Mouse (Mus musculus): ENCODE data around the gene Lmtk3. TPM values are rescaled to one million over a fixed set of nuclear protein-coding genes. Genes with fewer than 3 reads are reported as not detected.

Gene Lmtk3
- polyA plus RNA-seq, 1 experiment, result 1.9 TPM

GRCm38 (mm10) chr7:45805941-45806340 is 22.4 kb downstream of the Lmtk3 start:
- no peak overlapping the region for H3K4me3 ChIP-seq (ENCODE audit: low read depth, low read length)
- 58% methylated on average over 5 of the region's 5 CpGs for WGBS
- no peaks in the 10 kb centered on the region for H3K27me3 ChIP-seq (ENCODE audit: control insufficient read depth, insufficient read depth, low read length)
- no peak overlapping the region for H3K27ac ChIP-seq (ENCODE audit: insufficient read depth, low read depth, low read length)
- 0 out of 2 replicates have a peak, but pooled peaks cover under 1% of the 10 kb centered on the region for H3K4me1 ChIP-seq (ENCODE audit: control insufficient read depth, insufficient read depth, insufficient read length, low read length)
- H3K36me3 ChIP-seq (ENCODE audit: control insufficient read depth, insufficient read depth, low read length), result peaks cover 44% of the 10 kb centered on the region
- no peak for TF ChIP-seq POLR2A (IDR thresholded peaks at IDR 0.05; ENCODE audit: low read depth, low read length)
- no peak for TF ChIP-seq CTCF (IDR thresholded peaks at IDR 0.05; ENCODE audit: extremely low read depth, insufficient read length, insufficient replicate concordance, low read depth, low read length)

DNA sequence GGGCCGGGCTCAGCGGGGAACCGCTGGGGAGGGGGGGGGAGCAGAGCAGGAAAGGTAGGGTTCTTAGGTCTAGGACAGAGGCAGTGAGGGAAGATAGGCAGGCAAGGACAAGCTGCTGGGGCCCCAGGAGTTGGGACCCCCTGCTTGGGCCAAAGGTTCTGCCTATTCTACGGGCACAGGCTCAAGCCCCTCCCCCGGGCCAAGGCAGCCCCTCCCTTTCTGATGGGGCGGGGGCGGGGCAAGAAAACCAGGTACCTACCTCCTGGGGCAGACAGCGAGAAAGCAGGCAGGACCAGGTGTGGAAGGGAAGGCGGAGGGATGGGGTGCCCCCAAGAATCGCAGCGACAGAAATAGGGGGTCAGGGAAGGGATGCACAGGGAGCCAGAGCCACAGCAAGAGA is 24.9 kb downstream of the Lmtk3 start:
- Histone ChIP-seq H3K27me3 (ENCODE audit: control insufficient read depth, insufficient read depth, low read length) (no peaks in the 10 kb centered on the region), H3K36me3 (ENCODE audit: control insufficient read depth, insufficient read depth, low read length) (peaks cover 62% of the 10 kb centered on the region), H3K4me3 (ENCODE audit: low read depth, low read length) (no peak overlapping the region), H3K4me1 (ENCODE audit: control insufficient read depth, insufficient read depth, insufficient read length, low read length) (peaks cover 2% of the 10 kb centered on the region; the same call in 1 of the 2 replicates), H3K27ac (ENCODE audit: insufficient read depth, low read depth, low read length) (no peak overlapping the region)
- TF ChIP-seq POLR2A (IDR thresholded peaks at IDR 0.05; ENCODE audit: low read depth, low read length) (no peak), CTCF (IDR thresholded peaks at IDR 0.05; ENCODE audit: extremely low read depth, insufficient read length, insufficient replicate concordance, low read depth, low read length) (no peak)
- 68% methylated on average over 11 of the region's 11 CpGs for WGBS

DNA sequence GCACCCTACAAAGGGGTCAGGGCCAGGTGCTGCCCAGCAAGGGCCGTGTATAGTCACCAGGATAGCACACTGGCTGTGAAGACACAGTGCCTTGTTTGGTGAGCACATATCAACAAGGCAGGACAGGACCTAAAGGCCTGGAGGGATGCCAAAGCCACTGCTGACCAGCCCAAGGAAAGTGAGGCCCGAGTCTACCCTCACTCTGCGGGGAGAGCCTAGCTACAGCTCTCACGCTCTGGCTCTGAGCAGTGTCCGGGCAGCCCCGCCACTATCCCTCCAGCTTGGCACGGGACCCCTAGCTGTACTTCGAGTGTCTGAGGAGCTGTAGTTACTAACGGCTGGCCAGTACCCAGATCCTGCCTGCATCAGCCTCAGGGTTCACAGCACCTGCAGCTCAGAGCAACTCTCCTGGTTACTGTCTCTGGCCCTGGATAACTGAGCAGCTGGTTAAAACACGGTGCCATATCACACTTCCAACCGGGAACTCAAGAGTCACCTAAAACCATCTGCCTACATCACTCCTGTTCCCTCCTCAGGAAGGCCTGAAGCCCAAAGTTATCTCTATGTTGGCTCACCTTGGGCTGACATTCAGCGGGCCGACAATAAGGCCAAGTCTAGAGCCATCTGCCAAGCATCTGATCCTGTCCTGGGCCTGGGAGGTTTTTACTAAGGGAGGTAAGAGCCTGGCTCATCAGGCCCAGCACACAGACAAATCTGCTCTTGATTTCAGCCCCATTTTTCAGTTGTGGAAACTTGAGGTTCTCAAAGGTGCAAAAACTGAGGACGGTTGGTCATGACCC is 25.9 kb downstream of the Lmtk3 start:
- Histone ChIP-seq H3K4me3 (ENCODE audit: low read depth, low read length) (no peak overlapping the region), H3K36me3 (ENCODE audit: control insufficient read depth, insufficient read depth, low read length) (peaks cover 62% of the 10 kb centered on the region), H3K4me1 (ENCODE audit: control insufficient read depth, insufficient read depth, insufficient read length, low read length) (peaks cover 2% of the 10 kb centered on the region; the same call in 1 of the 2 replicates), H3K27me3 (ENCODE audit: control insufficient read depth, insufficient read depth, low read length) (no peaks in the 10 kb centered on the region), H3K27ac (ENCODE audit: insufficient read depth, low read depth, low read length) (no peak overlapping the region)
- no peak for TF ChIP-seq CTCF (IDR thresholded peaks at IDR 0.05; ENCODE audit: extremely low read depth, insufficient read length, insufficient replicate concordance, low read depth, low read length)
- no peak for TF ChIP-seq POLR2A (IDR thresholded peaks at IDR 0.05; ENCODE audit: low read depth, low read length)
- WGBS, result 87% methylated on average over 14 of the region's 14 CpGs

DNA sequence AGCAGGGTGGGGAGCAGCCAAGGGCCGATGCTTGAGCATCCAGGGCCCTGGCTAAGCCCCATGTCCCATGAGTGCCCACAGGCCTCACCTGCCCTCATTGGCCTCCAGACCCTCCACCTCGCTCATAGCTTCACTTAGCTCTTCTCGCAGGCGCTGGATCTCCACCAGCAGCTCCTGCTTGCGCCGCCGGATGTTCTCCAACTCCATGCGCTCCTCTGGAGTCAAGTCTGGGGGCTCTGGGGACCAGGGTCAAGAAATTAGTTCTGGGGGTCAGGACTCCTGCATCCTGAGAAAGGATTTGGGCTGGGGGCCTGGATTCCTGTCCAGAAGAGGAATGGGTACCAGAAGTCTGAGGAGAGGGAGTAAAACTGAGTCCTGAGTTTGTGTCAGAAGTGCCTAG is 29.4 kb downstream of the Lmtk3 start:
- Histone ChIP-seq H3K36me3 (ENCODE audit: control insufficient read depth, insufficient read depth, low read length) (peaks cover 48% of the 10 kb centered on the region), H3K4me3 (ENCODE audit: low read depth, low read length) (no peak overlapping the region), H3K4me1 (ENCODE audit: control insufficient read depth, insufficient read depth, insufficient read length, low read length) (peaks cover 2% of the 10 kb centered on the region), H3K27ac (ENCODE audit: insufficient read depth, low read depth, low read length) (no peak overlapping the region), H3K27me3 (ENCODE audit: control insufficient read depth, insufficient read depth, low read length) (no peaks in the 10 kb centered on the region)
- TF ChIP-seq CTCF (IDR thresholded peaks at IDR 0.05; ENCODE audit: extremely low read depth, insufficient read length, insufficient replicate concordance, low read depth, low read length), result no peak
- TF ChIP-seq POLR2A (IDR thresholded peaks at IDR 0.05; ENCODE audit: low read depth, low read length), result no peak
- whole genome bisulfite sequencing, result 92% methylated on average over 8 of the region's 8 CpGs

- peak within 1 kb of the TSS; percentile 92 for H3K27ac ChIP-seq (ENCODE audit: insufficient read depth, low read depth, low read length)
- TF ChIP-seq CTCF (IDR thresholded peaks at IDR 0.05; ENCODE audit: extremely low read depth, insufficient read length, insufficient replicate concordance, low read depth, low read length), result no peak
- peak; percentile 80; the same call in 1 of the 2 replicates for TF ChIP-seq POLR2A (IDR thresholded peaks at IDR 0.05; ENCODE audit: low read depth, low read length)
- under 1% methylated on average over 91 of the region's 92 CpGs for WGBS
- H3K4me3 ChIP-seq (ENCODE audit: low read depth, low read length), result peak within 1 kb of the TSS; percentile 87
- H3K36me3 ChIP-seq (ENCODE audit: control insufficient read depth, insufficient read depth, low read length), result peaks cover 36% of the 10 kb centered on the region
- H3K27me3 ChIP-seq (ENCODE audit: control insufficient read depth, insufficient read depth, low read length), result no peaks in the 10 kb centered on the region
- peaks cover 2% of the 10 kb centered on the region for H3K4me1 ChIP-seq (ENCODE audit: control insufficient read depth, insufficient read depth, insufficient read length, low read length)
Measured at GRCm38 (mm10) chr7:45813787-45814779, 30.5 kb downstream of the Lmtk3 start, which contains the start of gene Cyth2. Cyth2 (minus strand) TSS chr7:45814581.

DNA sequence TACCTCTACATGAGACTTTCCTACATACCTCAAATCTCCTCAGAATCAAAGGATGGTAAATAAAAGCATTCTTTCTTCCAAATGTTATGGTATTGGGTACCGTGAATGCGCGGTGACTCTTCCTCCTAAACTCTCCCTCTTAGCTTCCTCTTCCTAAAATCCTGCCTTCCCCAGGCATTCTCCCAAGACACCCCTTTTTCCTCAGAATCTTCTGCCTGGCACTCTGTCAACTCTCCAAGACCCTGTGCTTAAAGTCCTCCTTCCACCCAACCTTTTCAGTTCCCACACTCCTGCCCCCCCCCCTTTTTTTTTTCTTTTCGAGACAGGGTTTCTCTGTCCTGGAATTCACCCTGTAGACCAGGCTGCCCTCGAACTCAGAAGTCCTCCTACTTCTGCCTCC is 31.3 kb downstream of the Lmtk3 start:
- WGBS, result 3% methylated on average over 5 of the region's 5 CpGs
- peaks cover 28% of the 10 kb centered on the region for H3K36me3 ChIP-seq (ENCODE audit: control insufficient read depth, insufficient read depth, low read length)
- TF ChIP-seq CTCF (IDR thresholded peaks at IDR 0.05; ENCODE audit: extremely low read depth, insufficient read length, insufficient replicate concordance, low read depth, low read length) (no peak), POLR2A (IDR thresholded peaks at IDR 0.05; ENCODE audit: low read depth, low read length) (no peak)
- H3K27ac ChIP-seq (ENCODE audit: insufficient read depth, low read depth, low read length), result no peak overlapping the region
- no peak overlapping the region for H3K4me3 ChIP-seq (ENCODE audit: low read depth, low read length)
- H3K27me3 ChIP-seq (ENCODE audit: control insufficient read depth, insufficient read depth, low read length), result no peaks in the 10 kb centered on the region
- peaks cover 2% of the 10 kb centered on the region for H3K4me1 ChIP-seq (ENCODE audit: control insufficient read depth, insufficient read depth, insufficient read length, low read length)
